Mouse (Mus musculus) brain, embryonic 18.5 days (tissue): ENCODE measurements around the gene Ctsw.

Source experiments
- DNase-seq: peaks from one replicate; pipeline ENCODE4 v3.0.0-alpha.2; 2012; ENCODE audit warnings: low read depth, low spot score

The Ctsw gene

DNA sequence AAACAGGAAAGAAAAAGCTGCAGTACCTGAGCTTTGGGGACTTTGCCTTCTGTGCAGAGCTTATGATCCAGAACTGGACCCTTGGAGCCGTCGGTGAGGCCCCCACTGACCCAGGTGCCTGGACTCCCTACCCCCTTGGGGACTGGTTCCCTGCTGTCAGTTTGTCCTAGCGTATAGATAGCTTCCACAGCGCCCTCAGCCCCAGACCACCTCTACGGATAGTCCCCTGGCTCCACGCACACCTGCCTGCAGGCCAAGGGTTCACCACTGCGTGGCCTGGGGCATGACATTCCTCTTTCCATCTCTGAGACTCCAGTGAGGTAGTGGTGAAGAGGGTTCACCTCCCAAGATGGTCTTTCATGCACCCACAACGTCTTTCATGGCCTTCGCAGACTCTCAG lies 5.1 kb downstream of the Ctsw start:
- DNase-seq, result no peak

DNA sequence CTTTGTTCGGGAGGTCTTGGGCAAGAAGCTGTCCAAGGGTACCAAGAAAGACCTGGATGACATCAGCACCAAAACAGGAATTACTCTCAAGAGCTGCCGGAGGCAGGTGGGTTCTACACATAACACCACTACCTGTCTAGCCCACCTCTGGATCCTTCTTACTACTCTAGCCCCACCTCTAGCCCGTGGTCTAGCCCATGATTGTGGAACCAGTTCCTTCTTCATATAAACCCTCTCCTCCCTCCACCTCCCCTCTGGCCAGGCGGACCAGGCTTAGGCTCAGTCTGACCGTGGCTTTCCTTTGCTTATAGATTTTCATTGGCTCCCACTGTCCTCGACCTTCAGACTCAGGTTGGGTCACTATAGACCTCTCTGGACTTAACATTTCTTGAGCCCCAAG lies 6.9 kb downstream of the Ctsw start:
- DNase-seq, result no peak

DNA sequence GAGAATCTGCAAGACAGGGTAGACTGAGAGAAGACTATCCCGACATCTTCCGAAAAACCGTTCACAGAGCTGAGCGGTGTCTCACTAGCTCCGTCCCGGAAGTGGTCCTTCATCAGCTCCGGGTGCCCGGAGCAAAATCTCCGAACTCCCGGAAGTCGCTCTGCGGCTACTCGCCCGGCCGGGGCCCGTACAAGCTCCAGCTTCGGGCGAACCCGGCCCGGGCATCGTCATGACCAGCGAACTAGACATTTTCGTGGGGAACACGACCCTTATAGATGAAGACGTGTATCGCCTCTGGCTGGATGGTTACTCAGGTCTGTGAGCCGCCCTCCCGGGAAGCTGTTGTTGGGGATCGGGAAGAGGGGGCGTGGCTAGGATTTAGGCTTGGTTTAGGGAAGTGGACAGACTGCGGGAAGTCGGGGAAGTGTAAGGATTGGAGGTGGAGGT lies 7.8 kb downstream of the Ctsw start, which contains the start of gene Fibp:
Fibp (plus strand) TSS at position 151 of the 447 bp plus-strand sequence.
- peak; percentile 70 for DNase-seq

GRCm38 (mm10) chr19:5459896-5460295 lies 8.4 kb downstream of the Ctsw start:
- DNase-seq, result no peak

DNA sequence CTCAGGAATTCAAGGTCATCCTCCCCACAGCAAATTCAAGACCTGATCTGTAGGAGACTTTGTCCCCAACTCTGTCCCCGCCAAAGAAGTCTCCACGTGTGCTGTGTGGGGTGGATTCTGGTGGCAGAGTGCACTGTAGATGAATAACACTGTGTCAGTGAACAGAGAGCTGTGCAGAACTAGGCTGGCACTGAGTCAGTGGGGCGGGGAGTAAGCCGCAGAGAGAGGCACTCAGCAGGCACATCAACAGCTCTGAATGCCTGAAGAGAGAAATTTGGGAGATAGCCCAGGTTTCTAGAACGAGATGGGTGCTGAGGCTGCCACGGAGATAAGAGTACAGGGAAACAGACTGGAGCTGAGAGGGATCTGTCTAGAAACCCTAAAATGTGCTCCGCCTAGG lies 9.3 kb downstream of the Ctsw start:
- DNase-seq, result no peak

- DNase-seq, result no peak
Observed at GRCm38 (mm10) chr19:5457746-5458442, 10.4 kb downstream of the Ctsw start, which contains the start of gene Ccdc85b. Gene Ccdc85b, minus strand, starts transcription at chr19:5457894.

DNA sequence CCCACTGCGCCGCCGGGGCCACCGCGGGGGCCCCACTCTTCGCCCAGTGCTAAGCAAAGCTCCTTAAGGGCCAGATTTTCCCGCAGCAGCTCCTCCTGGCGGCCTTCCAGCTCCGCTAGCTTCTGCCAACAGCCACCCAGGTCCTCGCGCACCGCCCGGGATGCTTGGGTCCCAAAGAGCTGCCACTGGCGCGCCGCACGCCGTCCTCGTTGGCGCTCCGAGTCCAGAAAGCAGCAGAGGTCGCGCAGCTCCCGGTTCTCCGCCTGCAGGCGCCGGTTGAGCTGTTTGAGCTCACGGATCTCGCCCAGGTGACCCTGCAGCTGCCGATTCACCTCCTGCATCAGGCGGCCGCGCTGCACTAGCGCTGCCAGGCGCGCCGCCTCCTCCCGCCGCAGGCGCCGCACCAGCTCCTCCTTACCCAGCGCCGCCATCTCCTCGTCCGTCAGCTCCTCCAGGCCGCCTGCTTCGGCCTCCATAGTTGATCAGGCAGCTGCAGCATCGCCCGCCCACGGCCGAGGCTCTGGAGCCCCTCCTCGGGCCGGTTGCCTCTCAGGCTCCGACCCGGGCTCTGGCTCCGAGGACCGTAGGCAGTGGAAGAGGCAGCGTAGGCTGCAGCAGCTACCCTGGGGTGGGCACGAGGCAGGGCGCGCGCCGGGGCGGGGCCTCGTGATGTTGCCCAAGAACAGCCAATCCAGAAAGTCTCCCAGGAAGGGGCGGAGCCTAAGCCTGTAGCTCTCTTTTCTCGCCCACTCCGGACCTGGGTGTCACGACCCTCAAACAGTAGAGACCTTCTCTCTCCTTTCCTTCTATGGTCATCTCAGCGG lies 11.2 kb downstream of the Ctsw start:
- DNase-seq, result peak; percentile 89

GRCm38 (mm10) chr19:5456241-5456921 lies 11.9 kb downstream of the Ctsw start:
- DNase-seq, result no peak

DNA sequence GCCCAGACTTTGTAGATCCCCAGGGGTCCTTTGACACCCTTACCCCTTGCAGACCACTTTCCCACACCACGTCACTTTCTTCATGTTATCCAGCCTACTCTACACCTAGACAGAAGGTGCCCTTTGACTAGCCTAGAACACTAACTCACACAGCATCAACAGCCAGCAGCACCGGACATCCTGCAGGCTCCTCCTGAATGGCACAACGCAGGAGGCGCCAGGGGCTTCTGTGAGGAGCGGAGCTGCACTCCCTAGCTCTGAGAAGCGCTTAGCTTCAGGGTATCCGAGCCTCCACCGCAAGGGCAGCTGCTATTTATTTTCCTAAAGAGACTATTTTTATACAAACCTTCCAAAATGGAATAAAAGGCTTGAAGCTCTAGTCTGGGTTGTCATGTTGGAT lies 12.7 kb downstream of the Ctsw start:
- no peak for DNase-seq

DNA sequence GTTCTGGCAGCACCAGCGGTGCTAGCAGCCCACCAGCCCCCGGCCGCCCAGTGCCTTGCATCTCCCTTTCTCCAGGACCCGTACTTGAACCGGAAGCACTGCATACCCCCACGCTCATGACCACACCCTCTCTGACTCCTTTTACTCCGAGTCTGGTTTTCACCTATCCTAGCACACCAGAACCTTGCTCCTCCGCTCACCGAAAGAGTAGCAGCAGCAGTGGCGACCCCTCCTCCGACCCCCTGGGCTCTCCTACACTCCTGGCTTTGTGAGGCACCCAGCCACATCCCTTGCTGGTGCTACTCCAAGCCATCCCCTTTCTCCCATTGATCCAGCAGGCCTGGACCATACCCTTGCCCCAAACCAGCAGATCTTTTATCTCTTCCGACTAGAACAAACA lies 13.3 kb downstream of the Ctsw start:
- no peak for DNase-seq

- DNase-seq, result no peak
Observed at GRCm38 (mm10) chr19:5451766-5452165, 16.5 kb downstream of the Ctsw start.

GRCm38 (mm10) chr19:5449673-5450072 lies 18.6 kb downstream of the Ctsw start:
- DNase-seq, result no peak

DNA sequence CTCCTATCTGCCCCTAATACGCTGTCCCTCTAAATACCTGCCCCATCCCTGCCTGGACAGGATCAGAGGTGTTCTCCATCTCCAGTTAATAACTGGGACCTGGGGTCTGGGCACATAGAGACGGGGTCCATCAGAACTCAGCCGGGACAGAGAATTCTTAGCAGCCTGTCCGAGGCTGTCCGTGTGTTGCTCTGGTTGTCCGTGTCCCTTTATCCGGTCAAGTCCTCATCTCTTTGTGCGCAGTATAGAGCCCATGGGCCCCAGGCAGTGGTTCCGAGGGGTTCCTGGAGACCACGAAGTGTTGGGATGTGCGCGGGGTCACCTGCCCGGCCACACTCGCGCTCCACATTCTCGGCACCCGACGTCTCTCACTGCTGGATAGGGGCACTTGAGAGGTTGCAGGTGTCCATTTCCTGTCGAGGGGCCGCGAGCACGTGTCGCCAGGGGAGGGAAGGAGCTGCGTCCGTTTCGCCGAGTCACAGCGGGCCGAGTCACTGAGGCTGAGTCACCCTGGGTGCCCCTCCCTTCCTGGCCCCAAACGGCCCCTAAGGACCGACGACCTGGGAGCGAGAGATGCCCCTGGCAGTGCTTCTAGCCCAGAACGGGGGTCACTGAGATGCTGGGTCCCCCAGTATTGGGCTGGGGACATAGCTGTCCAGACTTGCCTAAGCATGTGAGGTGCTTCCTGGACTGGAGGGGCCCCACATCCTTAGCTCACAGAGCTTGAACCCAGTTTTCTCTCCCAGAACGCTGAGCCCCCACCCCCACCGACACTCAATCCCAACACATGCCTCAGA lies 19.8 kb downstream of the Ctsw start:
- DNase-seq, result no peak

- no peak for DNase-seq
Observed at GRCm38 (mm10) chr19:5447515-5448353, 20.6 kb downstream of the Ctsw start, which contains the start of gene Fosl1. Gene Fosl1, plus strand, starts transcription at chr19:5447547.

- DNase-seq, result no peak
Observed at GRCm38 (mm10) chr19:5445747-5446146, 22.6 kb downstream of the Ctsw start.

- DNase-seq, result no peak
Observed at GRCm38 (mm10) chr19:5444954-5445353, 23.4 kb downstream of the Ctsw start.

DNA sequence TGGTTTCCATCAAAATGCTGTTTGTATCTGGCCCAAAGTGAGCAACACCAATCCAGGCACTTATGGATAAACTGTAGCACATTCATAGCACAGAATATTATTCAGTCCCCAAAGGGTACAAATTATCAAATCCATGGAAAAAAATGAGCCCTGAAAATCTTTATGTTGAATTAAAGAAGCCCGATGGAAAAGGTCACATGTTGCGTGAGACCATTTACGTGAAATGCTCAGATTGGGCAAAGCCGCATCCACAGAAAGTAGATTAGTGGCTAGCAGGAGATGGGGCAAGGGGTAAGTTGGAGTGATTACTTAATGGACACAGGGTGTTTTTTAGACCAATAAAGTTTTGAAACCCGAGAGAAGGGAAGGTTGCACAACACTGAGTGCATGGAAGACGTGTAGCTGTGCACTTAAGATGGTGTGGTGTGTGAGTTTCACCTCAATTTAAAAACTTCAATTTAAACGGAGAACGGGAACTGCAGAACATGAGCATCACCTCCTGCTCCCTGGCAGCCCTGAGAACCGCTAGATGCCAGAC lies 23.9 kb downstream of the Ctsw start:
- DNase-seq, result no peak

GRCm38 (mm10) chr19:5433951-5434350 lies 34.4 kb downstream of the Ctsw start:
- DNase-seq, result no peak

DNA sequence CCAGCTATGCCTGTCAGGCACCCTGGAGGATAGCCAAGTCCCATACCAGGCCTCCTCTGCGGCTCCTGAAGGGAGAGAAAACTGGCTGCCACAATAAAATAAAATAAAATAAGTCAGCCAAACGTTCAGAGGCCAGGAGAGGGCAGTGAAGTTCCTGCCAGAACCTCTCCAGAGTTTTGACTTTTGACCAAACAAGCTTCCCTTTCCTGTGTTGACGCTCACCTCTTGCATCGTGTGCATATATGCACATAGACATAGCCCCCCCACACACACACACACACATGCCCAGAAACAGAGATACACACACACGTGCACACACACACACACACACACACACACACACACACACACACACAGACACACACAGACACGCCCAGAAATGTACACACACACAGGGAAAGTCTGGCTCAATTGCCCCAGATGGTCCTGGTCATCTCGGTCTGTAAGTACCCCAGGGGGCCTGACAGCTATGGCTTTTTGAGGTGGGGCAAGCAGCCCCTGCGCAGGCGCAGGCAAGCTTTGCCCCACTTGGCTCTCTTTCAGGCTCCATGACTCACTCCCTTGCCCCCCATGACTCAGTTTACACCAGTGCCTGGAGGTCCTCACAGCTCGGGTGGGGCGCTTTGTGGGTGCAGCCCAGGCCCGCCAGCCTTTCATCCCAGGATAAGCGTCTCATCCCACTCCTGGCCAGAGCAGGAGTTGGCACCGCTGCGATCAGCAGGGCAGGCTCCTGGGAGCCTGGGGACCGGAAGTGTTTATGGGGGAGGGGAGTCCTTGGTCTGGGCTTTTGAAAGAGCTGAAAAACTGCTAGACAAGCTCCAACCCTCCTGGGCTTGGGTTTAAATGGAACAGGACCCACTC lies 35.1 kb downstream of the Ctsw start:
- DNase-seq, result no peak
